Mouse (Mus musculus) mouse embryonic stem cell (cell line): ENCODE results near the gene Acnat2.
"Not testable (repeated sequence)": the region's sequence is repeated elsewhere in the genome, so short reads cannot be mapped to it uniquely, and the experiment has no call there.

Experiments
- in situ Hi-C, 2 experiments: fragments of 300-500 bp; cut with MboI; formaldehyde crosslinking; loops; 1 replicate in 1 of 2; 3 replicates in 1 of 2; pipeline ENCODE4 v1.14.3; 2019 to 2020; ENCODE audit warnings: low sequenced_read_pairs in 2 of 2, low pct_unique_long_range_greater_than_20kb in 1 of 2, mixed read lengths in 1 of 2; ENCODE audit not compliant: unreplicated experiment in 1 of 2

Acnat2 gene

DNA sequence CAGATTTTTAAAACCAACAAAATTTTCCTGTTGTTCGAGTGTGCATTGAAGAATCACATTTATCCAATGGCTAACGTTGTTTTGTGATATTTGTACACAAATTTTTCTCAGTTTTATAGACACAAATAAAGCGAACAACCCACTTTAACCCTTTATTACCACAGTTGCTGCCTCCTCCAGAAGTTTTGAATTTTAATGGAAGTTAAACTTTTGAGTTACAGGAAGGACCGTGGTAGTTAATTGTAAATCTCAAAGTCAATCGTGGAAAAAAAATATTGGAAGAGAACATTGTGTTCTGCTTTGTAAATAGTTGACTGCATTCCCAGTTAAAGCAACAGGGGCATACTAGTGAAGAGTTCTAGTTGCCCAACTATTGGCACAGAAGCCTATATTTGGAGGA lies at the start of gene Acnat2:
Gene Acnat2 (minus strand): TSS at position 195 of the 400 bp plus-strand sequence.
- in situ Hi-C loops: not testable (repeated sequence)

DNA sequence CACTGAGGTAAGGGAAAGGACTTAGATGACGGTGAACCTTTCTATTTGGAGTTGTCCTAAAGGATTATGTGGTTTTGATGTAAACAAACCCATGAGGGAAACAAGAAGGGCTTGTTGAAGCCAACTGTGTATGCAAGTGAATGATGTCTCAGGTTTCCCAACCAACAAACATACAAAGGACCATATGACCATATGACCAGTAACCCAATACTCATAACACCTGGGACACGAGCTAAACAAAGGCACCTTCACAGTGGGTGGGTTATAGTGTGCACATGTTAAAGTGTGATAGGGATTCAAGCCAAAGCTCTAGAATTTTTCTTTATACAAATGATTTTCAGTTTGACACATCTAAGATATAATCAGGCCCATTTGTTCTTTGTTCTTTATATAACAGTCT lies 48.2 kb upstream of the Acnat2 start:
- in situ Hi-C loops: no loop called here

GRCm38 (mm10) chr4:49451848-49452551 lies 44.0 kb upstream of the Acnat2 start:
- in situ Hi-C loops: no loop called here

- in situ Hi-C loops: not testable (repeated sequence)
Measured at GRCm38 (mm10) chr4:49451133-49451847, 43.3 kb upstream of the Acnat2 start.

GRCm38 (mm10) chr4:49436968-49437367 lies 29.0 kb upstream of the Acnat2 start:
- in situ Hi-C loops: not testable (repeated sequence)

- in situ Hi-C loops: not testable (repeated sequence)
Measured at GRCm38 (mm10) chr4:49410151-49410550, 2.2 kb upstream of the Acnat2 start.

DNA sequence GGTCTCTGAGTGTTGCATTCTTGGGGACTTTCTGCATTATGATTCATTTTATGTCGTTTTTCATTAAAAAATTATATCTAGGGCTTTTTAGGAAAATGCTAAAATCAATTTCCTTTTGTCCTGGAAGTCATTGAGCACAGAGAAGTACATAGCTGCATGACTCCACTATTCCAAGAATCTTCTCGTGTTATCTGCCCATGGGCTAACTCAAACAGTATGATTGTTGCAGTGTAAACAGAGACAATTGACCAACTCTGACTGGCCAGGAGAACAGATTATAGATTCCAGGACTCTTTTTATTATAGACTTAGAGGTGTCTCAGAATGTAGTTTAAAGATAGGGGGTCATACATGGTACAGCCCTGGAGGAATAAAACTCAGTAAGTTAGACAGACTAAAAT lies 21.1 kb downstream of the Acnat2 start:
- in situ Hi-C loops: no loop called here

GRCm38 (mm10) chr4:49383576-49384318 lies 24.2 kb downstream of the Acnat2 start:
- in situ Hi-C loops: not testable (repeated sequence)

DNA sequence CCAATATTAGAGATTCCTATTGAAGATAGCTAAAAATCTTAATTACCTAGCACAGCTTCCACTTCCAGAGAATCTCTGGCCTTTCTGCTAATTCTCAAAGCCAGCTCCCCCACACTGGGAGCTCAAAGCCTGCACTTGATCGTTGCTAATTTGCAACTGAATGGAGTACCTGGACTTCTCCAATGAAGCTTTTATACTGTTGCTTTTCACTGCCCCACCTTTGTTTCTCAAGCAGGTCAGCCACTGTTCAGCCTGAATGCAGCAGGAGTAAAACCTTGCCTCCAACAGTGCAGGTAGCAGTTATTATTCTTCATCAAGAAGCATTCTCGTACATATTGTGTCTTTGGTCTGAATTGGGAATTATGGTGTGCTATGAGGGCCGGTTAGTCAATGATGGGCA lies 39.9 kb downstream of the Acnat2 start:
- in situ Hi-C loops: not testable (repeated sequence)

DNA sequence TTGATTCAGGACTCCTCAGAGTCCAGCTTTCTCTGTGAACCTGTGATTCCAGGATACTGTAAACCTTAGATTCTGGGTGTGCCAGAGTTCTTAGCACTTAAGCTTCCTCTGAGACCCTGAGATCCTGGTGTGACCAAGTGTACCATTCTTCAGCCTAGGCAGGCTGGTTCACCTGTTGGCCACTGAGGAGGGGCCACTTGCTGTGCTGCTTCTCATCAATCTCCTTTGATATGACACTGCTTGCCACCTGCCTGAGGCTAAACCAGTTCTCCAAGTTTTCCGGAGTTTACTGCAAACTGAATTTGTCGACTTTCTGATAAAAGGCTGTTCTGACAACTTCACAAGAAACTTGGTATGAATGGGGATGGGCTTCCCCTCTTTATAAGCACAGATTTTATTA lies 50.9 kb downstream of the Acnat2 start:
- in situ Hi-C loops: no loop called here

DNA sequence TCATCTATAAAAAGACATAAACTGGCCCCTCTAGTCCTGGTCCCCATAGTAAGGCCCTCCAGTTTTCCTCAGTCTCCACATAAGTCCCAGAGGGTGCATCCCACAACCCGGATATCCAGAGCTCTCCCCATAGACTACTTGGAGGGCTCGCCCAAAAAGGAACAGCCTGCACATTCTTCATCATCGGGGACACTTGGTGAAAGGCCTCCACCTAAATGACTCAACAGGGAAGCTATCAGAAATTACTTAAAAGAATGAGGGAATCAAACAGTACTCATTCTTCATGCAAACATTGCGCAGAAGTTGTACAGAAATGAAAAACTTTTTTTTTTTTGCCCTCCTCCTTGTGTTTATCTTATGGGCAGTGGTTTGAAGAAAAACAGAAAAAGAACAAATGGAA lies 57.5 kb downstream of the Acnat2 start:
- in situ Hi-C loops: no loop called here

DNA sequence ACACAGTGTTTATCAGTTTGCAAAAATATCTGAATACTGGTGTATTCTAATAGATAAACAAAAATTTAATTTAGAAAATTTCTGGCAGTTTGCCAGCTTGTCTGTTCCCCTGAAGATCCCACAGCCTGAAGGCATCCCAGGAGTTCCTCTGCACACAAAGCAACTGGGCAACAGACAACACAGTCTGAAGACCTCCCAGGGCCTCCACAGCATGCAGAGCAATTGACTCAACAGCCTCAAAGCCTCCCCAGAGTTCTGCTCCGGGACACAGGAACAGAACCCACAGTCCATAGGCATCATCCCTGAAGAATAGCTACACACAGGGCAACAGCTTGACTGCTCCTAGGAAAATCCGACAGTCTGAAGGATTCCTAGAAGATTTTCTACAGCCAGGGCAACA lies 59.3 kb downstream of the Acnat2 start:
- in situ Hi-C loops: no loop called here

DNA sequence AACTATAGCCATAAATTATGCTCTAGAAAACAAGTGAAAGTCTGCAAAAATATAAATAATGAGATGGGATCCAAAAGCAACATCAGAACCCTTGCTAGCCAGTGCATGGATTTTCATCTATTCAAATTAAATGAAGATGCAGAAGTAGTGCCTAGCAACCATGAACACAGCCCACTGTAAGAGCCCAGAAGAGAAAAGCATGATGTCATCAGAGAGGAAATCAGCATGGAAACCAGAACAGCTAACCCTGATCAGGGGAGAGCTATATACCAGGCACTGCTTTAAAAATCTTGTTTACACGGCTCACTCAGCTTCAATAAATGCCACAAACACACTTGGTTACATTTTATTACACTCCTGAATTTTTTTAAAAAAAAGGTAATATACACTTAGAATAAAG lies 60.0 kb downstream of the Acnat2 start:
- in situ Hi-C loops: not testable (repeated sequence)

GRCm38 (mm10) chr4:49340091-49340490 lies 67.9 kb downstream of the Acnat2 start:
- in situ Hi-C loops: not testable (repeated sequence)

DNA sequence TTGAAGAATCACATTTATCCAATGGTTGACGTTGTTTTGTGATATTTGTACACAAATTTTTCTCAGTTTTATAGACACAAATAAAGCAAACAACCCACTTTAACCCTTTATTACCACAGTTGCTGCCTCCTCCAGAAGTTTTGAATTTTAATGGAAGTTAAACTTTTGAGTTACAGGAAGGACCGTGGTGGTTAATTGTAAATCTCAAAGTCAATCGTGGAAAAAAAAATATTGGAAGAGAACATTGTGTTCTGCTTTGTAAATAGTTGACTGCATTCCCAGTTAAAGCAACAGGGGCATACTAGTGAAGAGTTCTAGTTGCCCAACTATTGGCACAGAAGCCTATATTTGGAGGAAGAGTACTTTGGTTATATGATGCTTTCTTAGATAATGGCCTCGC lies 70.0 kb downstream of the Acnat2 start:
- in situ Hi-C loops: not testable (repeated sequence)
